In the genomic region with DNA sequence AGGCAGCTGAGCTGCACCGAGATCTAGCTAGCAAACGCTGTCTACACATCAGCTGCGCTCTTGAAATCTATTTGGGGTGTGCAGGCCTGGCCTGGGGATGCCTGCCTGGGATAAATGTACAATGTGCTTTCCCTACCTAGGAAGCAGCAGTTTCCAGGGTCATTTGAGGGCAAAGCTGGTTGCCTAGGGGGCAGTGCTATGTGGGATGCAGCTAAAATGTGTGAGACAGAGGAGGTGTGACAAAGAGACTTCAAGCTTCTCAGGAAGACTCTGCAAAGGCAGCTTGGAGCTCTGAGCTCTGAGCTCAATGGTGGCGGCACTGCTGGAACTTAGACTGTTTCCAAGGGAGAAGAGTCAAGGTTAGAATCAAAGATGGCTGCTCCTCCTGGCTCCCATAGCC, we compare ENCODE assay signal across 26 mouse cellular contexts. TPM values are rescaled to one million over a fixed set of nuclear protein-coding genes. Genes with fewer than 3 reads are reported as not detected.
DNase-seq lines count a peak whose midpoint lies in the region; ATAC-seq lines count a peak whose summit lies in the region.
"Had no signal": no experiment of that assay in that cellular context is flagged by ENCODE, and none has a peak within 500 bp of the region (broad histone marks: within the 10 kb centered on the region; RNA-seq: fewer than 3 reads in every experiment).

No protein-coding gene starts in this region.

- no peaks in the 10 kb centered on the region for H3K36me3 ChIP-seq in heart, embryonic 12.5 days
- H3K36me3 ChIP-seq: embryonic facial prominence, embryonic 15.5 days; forebrain, embryonic 15.5 days; limb, embryonic 12.5 days; liver, embryonic 12.5 days; neural tube, embryonic 15.5 days; stomach, embryonic 15.5 days had no signal

- H3K27me3 ChIP-seq in heart, embryonic 12.5 days (replicated peaks), result no peaks in the 10 kb centered on the region
- H3K27me3 ChIP-seq: embryonic facial prominence, embryonic 15.5 days; forebrain, embryonic 15.5 days; limb, embryonic 12.5 days; neural tube, embryonic 15.5 days; stomach, embryonic 15.5 days had no signal

- H3K9me3 ChIP-seq in heart, embryonic 12.5 days (replicated peaks), result no peaks in the 10 kb centered on the region
- H3K9me3 ChIP-seq: embryonic facial prominence, embryonic 15.5 days; forebrain, embryonic 15.5 days; limb, embryonic 12.5 days; liver, embryonic 12.5 days; neural tube, embryonic 15.5 days; stomach, embryonic 15.5 days had no signal

- 0 out of 2 replicates have a peak overlapping the region, but pooled peaks have one; percentile 23 for H3K27ac ChIP-seq in heart, embryonic 12.5 days (ENCODE audit: poor library complexity, severe bottlenecking)
- H3K27ac ChIP-seq: embryonic facial prominence, embryonic 15.5 days; forebrain, embryonic 15.5 days; gastrocnemius, adult 2 months; hindbrain, embryonic 14.5 days; limb, embryonic 12.5 days; liver, embryonic 12.5 days; neural tube, embryonic 15.5 days; stomach, embryonic 15.5 days had no signal

- H3K4me3 ChIP-seq in heart, embryonic 12.5 days, result no peak overlapping the region
- H3K4me3 ChIP-seq: embryonic facial prominence, embryonic 15.5 days; forebrain, embryonic 15.5 days; gastrocnemius, adult 2 months; limb, embryonic 12.5 days; liver, embryonic 12.5 days; neural tube, embryonic 15.5 days; stomach, embryonic 15.5 days had no signal

- ATAC-seq in heart, embryonic 12.5 days (ENCODE audit: insufficient number of reproducible peaks, low FRiP score), result no peak
- no peak for ATAC-seq in megakaryocyte progenitor cell, adult 5-6 weeks (replicated peaks; ENCODE audit: poor library complexity)
- ATAC-seq: activated CD4-positive, CD25-positive, alpha-beta regulatory T cell, adult 4 months; forebrain, embryonic 15.5 days; inflammation-experienced regulatory T-cells, adult 6 months; liver, embryonic 12.5 days had no signal

- no peak for DNase-seq in heart, adult 11 months
- DNase-seq in right cerebral cortex, adult 2 months (ENCODE audit: low spot score in 2 of 2), result peak; percentile 26 to 34
- no peak for DNase-seq in right cerebral cortex, postnatal 4 days
- DNase-seq in left cerebral cortex, postnatal 25 days (ENCODE audit: low spot score in 2 of 2), result peak; percentile 28 to 71
- no peak for DNase-seq in cerebellum, adult 8-10 months
- no peak for DNase-seq in layer of hippocampus, adult 11-12 months (ENCODE audit: low spot score)
- DNase-seq: adrenal gland, postnatal 10 days; cerebellum, adult 9-10 months; gastrocnemius, adult 2 months; kidney, adult 18-20 months; lung, adult 18-20 months; lung, postnatal 10 days; thymus, adult 2 months had no signal

- no peak overlapping the region for H3K4me2 ChIP-seq in heart, embryonic 12.5 days
- H3K4me2 ChIP-seq: embryonic facial prominence, embryonic 15.5 days; forebrain, embryonic 15.5 days; hindbrain, embryonic 14.5 days; limb, embryonic 12.5 days; liver, embryonic 12.5 days; midbrain, embryonic 11.5 days; neural tube, embryonic 15.5 days; stomach, embryonic 15.5 days had no signal

- 54% methylated on average over 4 of the region's 4 CpGs for WGBS in heart, embryonic 12.5 days

- peaks cover 20% of the 10 kb centered on the region for H3K4me1 ChIP-seq in heart, embryonic 12.5 days (replicated peaks)
- H3K4me1 ChIP-seq: embryonic facial prominence, embryonic 15.5 days; forebrain, embryonic 15.5 days; limb, embryonic 12.5 days; liver, embryonic 12.5 days; neural tube, embryonic 15.5 days; stomach, embryonic 15.5 days had no signal

- H3K9ac ChIP-seq in heart, embryonic 12.5 days, result no peak overlapping the region
- H3K9ac ChIP-seq: embryonic facial prominence, embryonic 15.5 days; forebrain, embryonic 15.5 days; hindbrain, embryonic 14.5 days; limb, embryonic 12.5 days; liver, embryonic 12.5 days; neural tube, embryonic 15.5 days; stomach, embryonic 15.5 days had no signal

- intact Hi-C loops in left cerebral cortex, postnatal 25 days (cut with DNase I), result no loop called here

RNA-seq across cellular contexts. Expression of a gene that starts 30.2 kb away (rescaled TPM):
- polyA plus RNA-seq in heart, embryonic 12.5 days (2016; fragmentation: Nextera tagmentation; extraction: Ambion mirVana), result 10.0 and 11.0 TPM in 2 replicates
- total RNA-seq in left cerebral cortex, postnatal 25 days (2021), result 10 to 100 TPM; 58.9 to 59.3 TPM
- 1.1 and 1.4 TPM in 2 replicates for total RNA-seq in megakaryocyte progenitor cell, adult 5-6 weeks (2015)
- total RNA-seq in megakaryocyte progenitor cell, adult 5-6 weeks (2017), result 0.62 and 2.0 TPM in 2 replicates
- total RNA-seq: granulocyte monocyte progenitor cell, adult 5-6 weeks had no signal

Comparison
In these comparisons a context has a peak if more than half of its experiments do, and no peak if none do; other contexts are left out.
1. DNase-seq: peak in right cerebral cortex, adult 2 months (2 of 2) and left cerebral cortex, postnatal 25 days (2 of 2); none in heart, adult 11 months (single experiment), right cerebral cortex, postnatal 4 days (single experiment), cerebellum, adult 8-10 months (single experiment) and layer of hippocampus, adult 11-12 months (single experiment).
2. RNA of a gene that starts 30.2 kb away (total RNA-seq): 58.9 to 59.3 TPM in left cerebral cortex, postnatal 25 days; 0.62 to 2.0 TPM in megakaryocyte progenitor cell, adult 5-6 weeks; every median in the first group is over 10 times any median in the second.